Mouse (Mus musculus): ENCODE data around the gene Col26a1.

DNA sequence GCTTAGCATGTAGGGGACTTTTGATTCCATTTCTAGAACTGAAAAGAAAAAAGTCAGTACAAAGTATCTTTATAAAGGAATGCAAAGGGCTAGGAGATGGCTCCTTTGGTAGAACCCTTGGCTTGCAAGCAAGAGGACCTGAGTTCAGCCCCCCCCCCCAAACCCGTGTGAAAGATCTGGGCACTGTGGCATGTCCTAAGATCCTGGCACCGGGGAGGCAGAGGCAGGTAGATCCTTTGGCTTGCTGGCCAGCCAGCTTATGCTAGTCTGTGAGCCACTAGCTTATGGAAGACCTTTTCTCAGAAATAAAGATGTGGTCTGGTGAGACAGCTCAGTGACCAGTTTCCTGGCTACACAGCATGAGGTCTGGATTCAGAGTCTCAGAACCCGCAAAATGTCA, 31.2 kb upstream of the Col26a1 start:
- no peak for TF ChIP-seq CTCF (IDR thresholded peaks at IDR 0.05; ENCODE audit: low read depth)
- TF ChIP-seq EP300 (IDR thresholded peaks at IDR 0.05; ENCODE audit: low read depth), result no peak
